Mouse (Mus musculus) cerebellum, adult 9-11 months (tissue): ENCODE results near the gene Gm16506.
"Not testable (repeated sequence)": the region's sequence is repeated elsewhere in the genome, so short reads cannot be mapped to it uniquely, and the experiment has no call there.

ENCODE experiments used
- DNase-seq: peaks from one replicate; pipeline ENCODE4 v3.0.0; 2022

Gm16506 gene

DNA sequence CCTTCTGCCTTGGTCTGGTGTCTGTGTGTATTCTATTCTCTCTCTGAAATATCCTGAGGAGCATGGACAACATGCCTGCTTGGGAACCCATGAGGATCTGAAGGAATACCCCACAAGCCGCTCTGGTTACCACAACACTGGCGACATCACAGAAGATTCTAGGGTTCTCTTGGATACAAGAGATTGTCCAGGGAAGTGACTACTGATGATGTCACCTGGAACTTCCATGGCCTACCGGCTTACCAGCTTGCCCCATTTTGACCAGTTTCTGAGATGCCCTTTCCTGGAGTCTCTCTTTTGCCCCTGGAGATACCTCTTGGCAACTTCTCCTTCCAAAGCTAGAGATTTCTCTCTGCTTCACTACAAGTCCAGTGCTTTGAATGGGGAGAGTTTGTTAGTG lies at the start of gene Gm16506:
Gene Gm16506, minus strand, starts transcription at position 101 of the 400 bp plus-strand sequence.
- DNase-seq, result not testable (repeated sequence)

DNA sequence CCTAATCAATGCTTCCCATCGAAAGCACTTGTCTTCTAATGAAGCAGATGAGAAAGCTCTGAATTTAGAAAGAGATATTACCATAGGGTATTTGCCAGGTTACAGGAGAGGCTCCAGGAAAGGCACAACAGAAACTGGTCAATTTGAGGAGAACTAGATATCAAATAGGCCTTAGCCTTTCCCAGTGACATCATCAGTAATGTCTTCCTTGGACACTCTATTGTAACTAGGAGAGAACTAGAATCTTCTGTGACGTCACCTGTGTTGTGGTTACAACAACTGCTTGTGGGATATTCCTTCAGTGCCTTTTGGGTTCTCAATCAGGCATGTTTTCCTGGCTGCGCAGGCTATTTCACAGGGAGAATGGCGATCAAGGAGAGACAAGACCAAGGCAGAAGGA lies 20.3 kb upstream of the Gm16506 start, which contains the start of gene Gm6526:
Gene Gm6526, plus strand, starts transcription at position 301 of the 400 bp plus-strand sequence.
- DNase-seq, result not testable (repeated sequence)

DNA sequence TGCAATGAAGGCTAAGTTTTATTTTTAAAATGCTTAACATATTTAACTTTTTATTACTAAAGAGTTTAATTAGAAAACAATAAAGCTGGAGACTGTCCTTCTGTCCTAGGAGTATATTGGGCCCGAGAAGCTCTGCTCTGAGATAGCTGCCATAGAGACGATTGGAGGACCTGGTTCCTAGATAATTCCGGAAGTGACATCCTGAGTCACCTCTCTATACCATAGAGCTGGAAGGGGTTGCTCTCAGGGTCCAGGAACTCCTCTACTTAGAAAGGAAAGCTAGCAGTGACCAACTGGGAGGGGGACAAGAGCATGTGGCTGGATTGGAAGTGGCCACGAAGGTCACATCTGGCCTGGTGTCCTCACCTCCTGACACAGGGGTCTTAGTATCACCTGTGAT lies 29.7 kb downstream of the Gm16506 start, which contains the start of gene Gm7324:
Gene Gm7324, plus strand, starts transcription at position 208 of the 400 bp plus-strand sequence.
- not testable (repeated sequence) for DNase-seq

DNA sequence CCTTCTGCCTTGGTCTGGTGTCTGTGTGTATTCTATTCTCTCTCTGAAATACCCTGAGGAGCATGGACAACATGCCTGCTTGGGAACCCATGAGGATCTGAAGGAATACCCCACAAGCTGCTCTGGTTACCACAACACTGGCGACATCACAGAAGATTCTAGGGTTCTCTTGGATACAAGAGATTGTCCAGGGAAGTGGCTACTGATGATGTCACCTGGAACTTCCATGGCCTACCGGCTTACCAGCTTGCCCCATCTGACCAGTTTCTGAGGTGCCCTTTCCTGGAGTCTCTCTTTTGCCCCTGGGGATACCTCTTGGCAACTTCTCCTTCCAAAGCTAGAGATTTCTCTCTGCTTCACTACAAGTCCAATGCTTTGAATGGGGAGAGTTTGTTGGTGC lies 50.2 kb downstream of the Gm16506 start, which contains the start of gene Gm8165:
Gene Gm8165, minus strand, starts transcription at position 101 of the 400 bp plus-strand sequence.
- not testable (repeated sequence) for DNase-seq
